Mouse (Mus musculus): ENCODE measurements around the gene Tapbpl. TPM values are rescaled to one million over a fixed set of nuclear protein-coding genes. Genes with fewer than 3 reads are reported as not detected.

Tapbpl gene
- polyA plus RNA-seq (2017; shearing (Covaris generic)) = 136 TPM

GRCm38 (mm10) chr6:125231117-125232044 is at the start of gene Tapbpl:
Tapbpl (minus strand) TSS chr6:125231860.

GRCm38 (mm10) chr6:125236782-125237181 is 5.1 kb upstream of the Tapbpl start, which contains the start of gene Cd27:
Cd27 (minus strand) TSS chr6:125237010.

GRCm38 (mm10) chr6:125215148-125215954 is 16.3 kb downstream of the Tapbpl start, which contains the start of gene Vamp1:
Vamp1 (plus strand) TSS chr6:125215551.

GRCm38 (mm10) chr6:125191332-125192015 is 40.2 kb downstream of the Tapbpl start, which contains the start of the genes Ncapd2 and Mrpl51:
Ncapd2 (minus strand) TSS chr6:125191701.
Mrpl51 (plus strand) TSS chr6:125191801.

Other genes starting within 250 kb of the Tapbpl start
- 0.42 TPM for gene Pianp, start 235.2 kb downstream of the Tapbpl start, polyA plus RNA-seq (2017; shearing (Covaris generic))
- gene Zfp384, start 222.7 kb downstream of the Tapbpl start, polyA plus RNA-seq (2017; shearing (Covaris generic)) = 14.6 TPM
- gene Ing4, start 192.1 kb downstream of the Tapbpl start, polyA plus RNA-seq (2017; shearing (Covaris generic)) = 92.1 TPM
- gene Acrbp, start 182.2 kb downstream of the Tapbpl start, polyA plus RNA-seq (2017; shearing (Covaris generic)) = 30.7 TPM
- gene Lpar5, start 163.9 kb downstream of the Tapbpl start, polyA plus RNA-seq (2017; shearing (Covaris generic)) = 16.7 TPM
- 89.0 TPM for gene Chd4, start 135.9 kb downstream of the Tapbpl start, polyA plus RNA-seq (2017; shearing (Covaris generic))
- 70.8 TPM for gene Nop2, start 100.0 kb downstream of the Tapbpl start, polyA plus RNA-seq (2017; shearing (Covaris generic))
- 12.5 TPM for gene Iffo1, start 86.6 kb downstream of the Tapbpl start, polyA plus RNA-seq (2017; shearing (Covaris generic))
- gene Gapdh, start 65.4 kb downstream of the Tapbpl start, polyA plus RNA-seq (2017; shearing (Covaris generic)) = 331 TPM
- gene Ncapd2, start 40.2 kb downstream of the Tapbpl start, polyA plus RNA-seq (2017; shearing (Covaris generic)) = 27.3 TPM
- gene Mrpl51, start 40.1 kb downstream of the Tapbpl start, polyA plus RNA-seq (2017; shearing (Covaris generic)) = 117 TPM
- gene Vamp1, start 16.3 kb downstream of the Tapbpl start, polyA plus RNA-seq (2017; shearing (Covaris generic)) = 64.9 TPM
- gene Cd27, start 5.2 kb upstream of the Tapbpl start, polyA plus RNA-seq (2017; shearing (Covaris generic)) = 663 TPM
- gene Tuba3a, start 54.2 kb upstream of the Tapbpl start, polyA plus RNA-seq (2017; shearing (Covaris generic)) = 1.6 TPM
- gene Ltbr, start 82.0 kb upstream of the Tapbpl start, polyA plus RNA-seq (2017; shearing (Covaris generic)) = 0.35 TPM
- gene Scnn1a, start 88.8 kb upstream of the Tapbpl start, polyA plus RNA-seq (2017; shearing (Covaris generic)) = not detected
- gene Tnfrsf1a, start 117.5 kb upstream of the Tapbpl start, polyA plus RNA-seq (2017; shearing (Covaris generic)) = 59.6 TPM
- 0.21 TPM for gene Plekhg6, start 148.9 kb upstream of the Tapbpl start, polyA plus RNA-seq (2017; shearing (Covaris generic))